Mouse (Mus musculus): ENCODE measurements around the gene A830031A19Rik. TPM values are rescaled to one million over a fixed set of nuclear protein-coding genes. Genes with fewer than 3 reads are reported as not detected.

The A830031A19Rik gene
- polyA plus RNA-seq, 1 experiment from 2014 or later: not detected

GRCm38 (mm10) chr11:24064221-24064620 lies 10.6 kb downstream of the A830031A19Rik start:
- Histone ChIP-seq H3K36me3 (ENCODE audit: insufficient read depth) (no peaks in the 10 kb centered on the region), H3K4me1 (ENCODE audit: insufficient read depth) (no peaks in the 10 kb centered on the region), H3K9me3 (ENCODE audit: low read depth, low read length) (no peaks in the 10 kb centered on the region), H3K27ac (ENCODE audit: low read depth) (no peak overlapping the region), H3K9ac (no peak overlapping the region), H3K27me3 (ENCODE audit: insufficient read depth, low read length) (peaks cover 27% of the 10 kb centered on the region), H3K4me2 (no peak overlapping the region), H3K4me3 (ENCODE audit: low read depth, low read length) (no peak overlapping the region)
- ATAC-seq (ENCODE audit: insufficient read depth) (no peak), DNase-seq (no peak)
- 66% methylated on average over 6 of the region's 6 CpGs for WGBS
- no peak for TF ChIP-seq CTCF (IDR thresholded peaks at IDR 0.05; ENCODE audit: low read depth)

- TF ChIP-seq CTCF (IDR thresholded peaks at IDR 0.05; ENCODE audit: low read depth): no peak
- H3K9me3 ChIP-seq (ENCODE audit: low read depth, low read length): no peaks in the 10 kb centered on the region
- no peaks in the 10 kb centered on the region for H3K4me1 ChIP-seq (ENCODE audit: insufficient read depth)
- no peak for ATAC-seq (ENCODE audit: insufficient read depth)
- H3K36me3 ChIP-seq (ENCODE audit: insufficient read depth): no peaks in the 10 kb centered on the region
- no peak overlapping the region for H3K4me3 ChIP-seq (ENCODE audit: low read depth, low read length)
- no peak overlapping the region for H3K27ac ChIP-seq (ENCODE audit: low read depth)
- WGBS: 13% methylated on average over 9 of the region's 9 CpGs
- no peak overlapping the region for H3K9ac ChIP-seq
- no peak for DNase-seq
- no peak overlapping the region for H3K4me2 ChIP-seq
- H3K27me3 ChIP-seq (ENCODE audit: insufficient read depth, low read length): peaks cover 29% of the 10 kb centered on the region
Measured at GRCm38 (mm10) chr11:24062495-24063096, 12.3 kb downstream of the A830031A19Rik start.

GRCm38 (mm10) chr11:24061819-24062218 lies 13.0 kb downstream of the A830031A19Rik start:
- H3K4me1 ChIP-seq (ENCODE audit: insufficient read depth): no peaks in the 10 kb centered on the region
- H3K27ac ChIP-seq (ENCODE audit: low read depth): no peak overlapping the region
- H3K9me3 ChIP-seq (ENCODE audit: low read depth, low read length): no peaks in the 10 kb centered on the region
- H3K36me3 ChIP-seq (ENCODE audit: insufficient read depth): no peaks in the 10 kb centered on the region
- peak overlapping the region; percentile 23 for H3K4me3 ChIP-seq (ENCODE audit: low read depth, low read length)
- WGBS: under 1% methylated on average over 14 of the region's 14 CpGs
- H3K9ac ChIP-seq: no peak overlapping the region
- H3K4me2 ChIP-seq: peak overlapping the region; percentile 58
- no peak for TF ChIP-seq CTCF (IDR thresholded peaks at IDR 0.05; ENCODE audit: low read depth)
- peaks cover 29% of the 10 kb centered on the region for H3K27me3 ChIP-seq (ENCODE audit: insufficient read depth, low read length)
- ATAC-seq (ENCODE audit: insufficient read depth): peak; percentile 72; the same call in 1 of the 2 replicates
- DNase-seq: peak; percentile 31

GRCm38 (mm10) chr11:24060428-24060827 lies 14.4 kb downstream of the A830031A19Rik start:
- Histone ChIP-seq H3K9ac (no peak overlapping the region), H3K4me3 (ENCODE audit: low read depth, low read length) (peak overlapping the region; percentile 22; the same call in 1 of the 2 replicates), H3K9me3 (ENCODE audit: low read depth, low read length) (no peaks in the 10 kb centered on the region), H3K27ac (ENCODE audit: low read depth) (no peak overlapping the region), H3K4me2 (peak overlapping the region; percentile 55), H3K4me1 (ENCODE audit: insufficient read depth) (no peaks in the 10 kb centered on the region), H3K36me3 (ENCODE audit: insufficient read depth) (no peaks in the 10 kb centered on the region), H3K27me3 (ENCODE audit: insufficient read depth, low read length) (peaks cover 29% of the 10 kb centered on the region)
- no peak for DNase-seq
- ATAC-seq (ENCODE audit: insufficient read depth): no peak
- WGBS: 7% methylated on average over 5 of the region's 5 CpGs
- TF ChIP-seq CTCF (IDR thresholded peaks at IDR 0.05; ENCODE audit: low read depth): no peak

GRCm38 (mm10) chr11:24059137-24059536 lies 15.7 kb downstream of the A830031A19Rik start:
- WGBS: 5% methylated on average over 1 of the region's 1 CpGs
- TF ChIP-seq CTCF (IDR thresholded peaks at IDR 0.05; ENCODE audit: low read depth): no peak
- no peaks in the 10 kb centered on the region for H3K9me3 ChIP-seq (ENCODE audit: low read depth, low read length)
- H3K27ac ChIP-seq (ENCODE audit: low read depth): no peak overlapping the region
- H3K36me3 ChIP-seq (ENCODE audit: insufficient read depth): no peaks in the 10 kb centered on the region
- ATAC-seq (ENCODE audit: insufficient read depth) (no peak), DNase-seq (no peak)
- no peak overlapping the region for H3K4me2 ChIP-seq
- H3K27me3 ChIP-seq (ENCODE audit: insufficient read depth, low read length): peaks cover 29% of the 10 kb centered on the region
- H3K4me3 ChIP-seq (ENCODE audit: low read depth, low read length): no peak overlapping the region
- H3K4me1 ChIP-seq (ENCODE audit: insufficient read depth): no peaks in the 10 kb centered on the region
- H3K9ac ChIP-seq: no peak overlapping the region

GRCm38 (mm10) chr11:24052882-24053281 lies 22.0 kb downstream of the A830031A19Rik start:
- peak; percentile 44; the same call in 1 of the 2 replicates for TF ChIP-seq CTCF (IDR thresholded peaks at IDR 0.05; ENCODE audit: low read depth)
- no peak overlapping the region for H3K4me3 ChIP-seq (ENCODE audit: low read depth, low read length)
- H3K27me3 ChIP-seq (ENCODE audit: insufficient read depth, low read length): no peaks in the 10 kb centered on the region
- 67% methylated on average over 6 of the region's 6 CpGs for WGBS
- H3K27ac ChIP-seq (ENCODE audit: low read depth): no peak overlapping the region
- H3K4me1 ChIP-seq (ENCODE audit: insufficient read depth): no peaks in the 10 kb centered on the region
- no peak overlapping the region for H3K4me2 ChIP-seq
- no peak for ATAC-seq (ENCODE audit: insufficient read depth)
- H3K9me3 ChIP-seq (ENCODE audit: low read depth, low read length): no peaks in the 10 kb centered on the region
- H3K36me3 ChIP-seq (ENCODE audit: insufficient read depth): no peaks in the 10 kb centered on the region
- peak; percentile 57 for DNase-seq
- H3K9ac ChIP-seq: no peak overlapping the region

- TF ChIP-seq CTCF (IDR thresholded peaks at IDR 0.05; ENCODE audit: low read depth): no peak
- Histone ChIP-seq H3K4me2 (0 out of 2 replicates have a peak overlapping the region, but pooled peaks have one; percentile 61), H3K27ac (ENCODE audit: low read depth) (no peak overlapping the region), H3K9ac (no peak overlapping the region), H3K36me3 (ENCODE audit: insufficient read depth) (no peaks in the 10 kb centered on the region), H3K4me1 (ENCODE audit: insufficient read depth) (no peaks in the 10 kb centered on the region), H3K9me3 (ENCODE audit: low read depth, low read length) (no peaks in the 10 kb centered on the region), H3K4me3 (ENCODE audit: low read depth, low read length) (0 out of 2 replicates have a peak overlapping the region, but pooled peaks have one; percentile 39), H3K27me3 (ENCODE audit: insufficient read depth, low read length) (no peaks in the 10 kb centered on the region)
- WGBS: 76% methylated on average over 11 of the region's 11 CpGs
- ATAC-seq (ENCODE audit: insufficient read depth) (no peak), DNase-seq (no peak)
Measured at GRCm38 (mm10) chr11:24050032-24050757, 24.7 kb downstream of the A830031A19Rik start.

Measured in lung, embryonic 14.5 days (tissue).